Mouse (Mus musculus) bone marrow macrophage, adult 2 months (primary cell): ENCODE measurements at regions not wholly inside any gene's neighbourhood (a gene's known extent, or its start where the extent isn't known, plus 50 kb on each side); places are given as distances from the start of the nearest gene placed in this dataset.

Experiments
- CTCF ChIP-seq: IDR thresholded peaks from 2 replicates; pipeline ENCODE4 v1.5.1; 2012; ENCODE audit warnings: low read depth, mild to moderate bottlenecking, low read length, moderate library complexity
- POLR2A ChIP-seq: IDR thresholded peaks from 2 replicates; pipeline ENCODE4 v1.6.1; 2012; ENCODE audit warnings: mild to moderate bottlenecking, low read depth, low read length, borderline replicate concordance

- no peak for TF ChIP-seq CTCF
- no peak for TF ChIP-seq POLR2A
These were observed 185.1 kb downstream of the Maf start for GRCm38 (mm10) chr8:115522527-115522926.
